Mouse (Mus musculus) adrenal gland, postnatal 10 days (tissue): ENCODE measurements around the gene Celf3. TPM values are rescaled to one million over a fixed set of nuclear protein-coding genes. Genes with fewer than 3 reads are reported as not detected.
A peak's percentile ranks its signal among the peaks of the same experiment; 100 is the strongest.

ENCODE experiments used
- DNase-seq: peaks from one replicate; pipeline ENCODE4 v3.0.0; 2021; ENCODE audit warnings: mixed read lengths
- long read RNA-seq, 2 experiments: library from polyadenylated mRNA; stranded (forward); transcript quantifications; one replicate each; pipeline ENCODE4 v2.0.0; 2021
- total RNA-seq, 2 experiments: library from RNA; stranded (reverse); gene quantifications; 2 replicates each; pipeline ENCODE4 v1.2.3; 2021

The Celf3 gene
- total RNA-seq: 10 to 100 TPM; 17.0 to 30.7 TPM
- long read RNA-seq, experiment 1, partial matches to known transcripts: 0 of 3 reads
- long read RNA-seq, experiment 1, other reads (novel, unspliced or antisense): 3 of 3 reads
- long read RNA-seq, experiment 2, partial matches to known transcripts: 0 of 1 reads
- long read RNA-seq, experiment 2, other reads (novel, unspliced or antisense): 1 of 1 reads

GRCm38 (mm10) chr3:94477981-94478422, at the start of gene Celf3:
Gene Celf3, plus strand, starts transcription at chr3:94478295.
- DNase-seq: peak; percentile 30

GRCm38 (mm10) chr3:94430980-94431379, 47.1 kb upstream of the Celf3 start:
- no peak for DNase-seq

GRCm38 (mm10) chr3:94434305-94434704, 43.8 kb upstream of the Celf3 start:
- DNase-seq: no peak

GRCm38 (mm10) chr3:94436420-94436819, 41.7 kb upstream of the Celf3 start:
- DNase-seq: no peak

GRCm38 (mm10) chr3:94441182-94441581, 36.9 kb upstream of the Celf3 start:
- no peak for DNase-seq

- DNase-seq: peak; percentile 98
These were observed 35.0 kb upstream of the Celf3 start, which contains the start of gene Mrpl9 for GRCm38 (mm10) chr3:94442951-94443596. Gene Mrpl9, plus strand, starts transcription at chr3:94443318.

- DNase-seq: no peak
These were observed 34.5 kb upstream of the Celf3 start, which contains the start of gene Oaz3 for GRCm38 (mm10) chr3:94443597-94443964. Gene Oaz3, minus strand, starts transcription at chr3:94443915.

- no peak for DNase-seq
These were observed 28.7 kb upstream of the Celf3 start for GRCm38 (mm10) chr3:94449377-94449776.

GRCm38 (mm10) chr3:94456529-94457000, 21.5 kb upstream of the Celf3 start:
- DNase-seq: peak; percentile 86

GRCm38 (mm10) chr3:94457055-94457454, 21.0 kb upstream of the Celf3 start:
- DNase-seq: no peak

- DNase-seq: no peak
These were observed 18.3 kb upstream of the Celf3 start for GRCm38 (mm10) chr3:94459834-94460233.

GRCm38 (mm10) chr3:94463926-94464578, 14.0 kb upstream of the Celf3 start:
- DNase-seq: no peak

- DNase-seq: no peak
These were observed 12.3 kb upstream of the Celf3 start for GRCm38 (mm10) chr3:94465632-94466430.

- DNase-seq: no peak
These were observed 9.2 kb upstream of the Celf3 start for GRCm38 (mm10) chr3:94468931-94469330.

GRCm38 (mm10) chr3:94472447-94473114, 5.5 kb upstream of the Celf3 start:
- peak; percentile 43 for DNase-seq

GRCm38 (mm10) chr3:94473115-94473505, 5.0 kb upstream of the Celf3 start:
- DNase-seq: no peak

GRCm38 (mm10) chr3:94473567-94474232, 4.4 kb upstream of the Celf3 start:
- DNase-seq: no peak

GRCm38 (mm10) chr3:94476301-94477035, 1.6 kb upstream of the Celf3 start:
- DNase-seq: peak; percentile 21

GRCm38 (mm10) chr3:94477444-94477843, 651 bp upstream of the Celf3 start:
- DNase-seq: no peak

- DNase-seq: no peak
These were observed 585 bp downstream of the Celf3 start for GRCm38 (mm10) chr3:94478591-94479169.
